Mouse (Mus musculus) v-Abl transformed pro-B cells (cell line): ENCODE data around the gene Gm6657.

ENCODE experiments used
- in situ Hi-C, 2 experiments: fragments of 400-800 bp; cut with MboI; formaldehyde crosslinking; loops; one replicate each; pipeline ENCODE4 v1.15.1; 2025; ENCODE audit not compliant: unreplicated experiment in 2 of 2

Gm6657 gene

DNA sequence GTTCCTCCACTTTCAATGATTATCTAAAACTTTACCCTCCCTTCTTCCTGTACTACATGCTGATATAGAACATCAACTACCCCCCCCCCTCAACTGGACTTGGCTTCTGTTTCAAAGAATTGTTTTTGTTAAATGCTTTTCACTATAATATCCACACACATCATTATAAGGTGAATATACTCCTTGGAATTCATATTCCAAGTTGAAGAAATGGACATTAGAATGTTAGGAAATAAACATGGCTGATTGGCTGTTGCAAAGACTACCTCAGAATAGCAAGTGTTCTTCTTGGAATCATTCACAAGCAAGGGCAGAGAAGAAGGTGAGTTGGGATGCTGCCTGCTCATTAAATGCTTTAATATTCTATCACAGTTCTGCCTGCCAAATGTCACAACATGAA, at the start of gene Gm6657:
TSS of gene Gm6657 (plus strand) at position 301 of the 400 bp plus-strand sequence.
- in situ Hi-C loops: loop anchor here (25.0 kb wide), 1 partner anchor 1207 kb away; no protein-coding TSS in a partner anchor

DNA sequence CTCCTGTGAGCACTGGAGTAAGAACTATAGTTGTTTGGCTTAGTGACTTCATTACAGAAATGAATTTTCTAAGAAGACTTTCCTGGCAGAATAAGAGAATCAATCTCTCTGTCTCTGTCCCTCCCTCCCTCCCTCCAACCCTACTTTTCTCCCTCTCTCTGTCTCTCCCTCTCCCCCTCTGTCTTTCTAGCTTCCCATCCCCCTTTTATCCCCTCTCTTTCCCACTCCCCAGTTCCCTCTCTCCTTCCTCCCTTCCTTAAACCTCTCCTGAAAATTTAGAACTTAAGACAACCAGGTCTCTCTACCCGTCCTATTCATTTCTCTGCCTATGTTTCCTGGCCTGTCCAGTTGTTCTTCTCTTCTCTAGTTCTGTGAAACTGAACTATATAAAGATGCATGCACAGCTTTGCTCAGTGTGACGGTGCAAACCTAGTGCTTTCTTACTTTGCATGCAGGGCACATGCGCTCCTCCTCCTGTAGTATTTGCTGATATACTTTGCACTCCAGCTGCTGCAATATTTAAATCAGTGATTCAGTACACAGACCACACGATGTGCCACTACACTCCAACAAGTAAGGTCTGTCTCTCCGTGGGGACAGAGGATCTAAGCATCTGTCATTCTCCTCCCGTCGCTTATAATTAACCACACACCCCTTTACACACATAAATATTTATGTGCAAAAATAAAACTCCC, 40.6 kb upstream of the Gm6657 start:
- in situ Hi-C loops: no loop called here

DNA sequence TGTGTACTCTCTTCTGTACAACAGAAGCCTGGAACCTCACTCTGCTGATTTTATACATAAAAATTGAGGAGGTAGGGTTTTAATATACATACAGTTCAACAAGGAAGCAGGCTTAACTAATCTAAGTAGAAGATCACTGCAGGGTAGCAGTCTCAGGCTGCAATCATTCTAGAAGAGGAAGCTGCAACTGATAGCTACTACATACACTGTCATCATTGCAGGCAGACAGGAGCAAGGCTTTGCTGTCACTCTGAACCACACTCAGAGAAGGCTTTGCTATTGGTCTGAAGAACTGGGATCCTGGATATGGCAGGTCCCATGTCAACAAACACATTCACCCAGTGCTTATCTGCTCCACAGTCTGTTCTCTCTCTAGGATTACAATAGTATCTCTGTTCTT, 23.9 kb upstream of the Gm6657 start:
- in situ Hi-C loops: no loop called here

DNA sequence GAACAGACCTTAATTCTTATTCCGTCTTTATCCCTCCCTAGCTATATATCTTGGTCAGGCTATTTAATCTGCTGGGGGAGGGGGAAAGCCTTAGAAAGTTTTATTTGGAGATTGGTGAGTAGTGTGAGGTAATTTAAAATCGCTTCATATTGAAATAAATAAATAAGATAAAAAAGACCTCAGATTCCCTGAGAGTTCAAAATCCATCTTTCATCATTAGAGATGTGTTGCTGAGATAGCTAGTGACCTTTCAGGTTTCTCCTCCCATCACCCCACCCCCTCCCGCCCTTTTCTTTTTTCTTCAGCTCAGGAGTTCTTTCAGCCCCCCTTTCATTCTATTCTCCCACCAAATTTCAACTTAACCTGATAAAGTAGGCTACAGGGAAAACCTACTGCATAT, 20.1 kb upstream of the Gm6657 start:
- in situ Hi-C loops: no loop called here

DNA sequence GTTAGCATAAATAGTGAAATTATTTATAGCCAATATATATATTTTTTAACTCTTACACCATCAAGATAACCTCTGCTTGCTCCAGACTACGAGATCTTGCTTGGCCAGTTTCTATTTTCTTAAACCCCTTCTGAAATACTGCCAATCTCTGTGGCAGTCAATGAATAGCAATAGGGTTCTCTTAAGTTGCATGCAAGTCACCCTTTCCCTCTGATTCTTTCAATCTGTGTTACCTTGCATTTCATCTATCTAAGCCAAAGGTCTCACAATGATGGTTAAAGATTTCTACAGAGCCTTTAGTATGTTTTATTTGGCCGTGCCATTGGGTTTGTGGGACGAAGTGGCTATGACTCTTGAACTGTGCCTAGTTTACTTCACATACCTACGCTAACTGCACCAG, 19.4 kb upstream of the Gm6657 start:
- in situ Hi-C loops: loop anchor here (25.0 kb wide), 1 partner anchor 1187 kb away; no protein-coding TSS in a partner anchor

DNA sequence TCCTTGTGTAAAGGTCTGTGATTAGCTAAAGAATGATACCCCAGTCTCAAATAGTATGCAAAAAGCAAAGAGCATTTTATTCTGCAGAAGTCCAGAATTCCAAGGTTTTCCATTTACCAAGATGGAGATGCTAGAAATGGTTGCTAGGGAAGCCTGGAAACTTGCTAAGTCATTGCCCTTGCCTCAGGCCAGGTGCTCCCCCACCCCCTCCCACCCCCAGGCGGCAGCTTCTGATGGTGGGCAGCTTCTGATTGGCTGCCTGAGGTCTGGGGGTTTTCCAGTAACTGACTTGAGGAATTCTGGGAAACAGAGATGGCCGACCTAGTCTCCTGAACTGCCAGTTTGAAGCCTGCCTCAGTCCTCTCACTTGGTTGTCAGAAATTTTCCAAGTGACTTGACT, 12.6 kb upstream of the Gm6657 start:
- in situ Hi-C loops: loop anchor here (25.0 kb wide), 1 partner anchor 1194 kb away; no protein-coding TSS in a partner anchor

DNA sequence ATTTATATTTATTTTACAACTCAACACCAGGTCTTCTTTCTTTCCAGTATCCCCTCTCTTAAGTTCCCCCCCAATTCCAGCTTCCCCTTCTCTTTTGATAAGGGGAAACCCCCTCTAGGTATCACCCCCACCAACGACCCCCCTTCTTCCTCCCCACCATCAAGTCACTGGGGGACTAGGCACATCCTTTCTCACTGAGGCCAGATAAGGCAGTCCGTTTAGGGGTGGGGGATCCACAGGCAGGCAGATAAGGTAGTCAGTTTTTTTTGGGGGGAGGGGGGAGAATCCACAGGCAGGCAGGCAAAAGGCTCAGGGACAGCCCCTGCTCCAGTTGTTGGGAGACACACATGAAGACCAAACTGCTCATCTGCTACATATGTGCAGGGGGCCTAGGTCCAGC, 1.3 kb downstream of the Gm6657 start:
- in situ Hi-C loops: loop anchor here (25.0 kb wide), 1 partner anchor 1208 kb away; no protein-coding TSS in a partner anchor

DNA sequence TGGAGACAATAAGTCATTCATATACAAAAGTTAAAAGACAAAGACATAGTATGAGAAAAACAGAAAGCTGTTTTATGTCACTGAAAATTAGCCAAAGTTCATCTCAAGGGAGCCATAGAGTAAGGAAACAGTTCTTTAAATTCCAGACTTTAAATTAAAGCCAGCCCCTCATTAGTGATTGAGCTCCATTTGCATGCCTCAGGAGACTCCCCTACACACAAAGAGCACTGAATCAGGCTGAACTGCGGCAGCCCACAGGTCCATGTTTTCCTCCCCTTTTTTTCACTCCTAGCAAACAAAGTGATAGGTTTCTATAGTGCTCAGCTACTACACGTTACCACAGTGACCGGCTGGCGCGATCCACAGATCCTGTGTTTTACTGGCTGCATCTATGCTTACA, 9.6 kb downstream of the Gm6657 start:
- in situ Hi-C loops: loop anchor here (5.0 to 25.0 kb wide), 4 partner anchors 134 to 894 kb away; partner anchors contain the start of genes Atp6v1d (in 1 of the 2) and Eif2s1 (in 1 of the 2)

DNA sequence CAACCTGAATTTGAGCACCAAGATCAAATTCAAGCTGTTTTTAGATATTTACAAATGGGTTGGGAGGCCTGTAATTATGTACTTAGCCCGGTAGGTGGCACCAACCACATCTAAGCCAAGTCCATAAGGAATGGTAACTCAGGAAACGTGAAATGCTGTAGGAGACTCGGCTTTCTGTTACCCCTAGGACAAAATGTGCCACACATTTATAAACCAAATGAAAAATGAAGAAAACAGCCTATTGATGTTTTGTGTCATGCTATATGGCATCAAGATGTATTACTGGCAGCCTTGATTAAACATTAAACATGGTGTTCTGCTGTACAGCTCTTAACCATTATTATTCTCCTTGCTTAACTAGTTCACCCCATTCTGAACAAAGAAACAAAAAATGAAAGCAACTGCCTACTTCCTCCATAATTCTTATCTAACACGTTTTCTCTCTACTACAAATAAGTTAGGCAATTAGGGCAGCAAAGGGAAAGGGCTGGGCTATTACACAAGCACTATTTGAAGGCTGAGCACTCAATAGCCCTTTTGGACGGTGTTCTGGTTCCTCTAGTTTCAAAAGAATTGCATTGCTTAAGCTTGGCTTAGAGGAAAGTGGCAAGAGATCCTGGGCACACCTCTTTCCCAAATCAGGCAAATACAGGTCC, 12.0 kb downstream of the Gm6657 start:
- in situ Hi-C loops: loop anchor here (5.0 to 25.0 kb wide), 4 partner anchors 131 to 886 kb away; partner anchors contain the start of genes Atp6v1d (in 1 of the 2) and Eif2s1 (in 1 of the 2)

DNA sequence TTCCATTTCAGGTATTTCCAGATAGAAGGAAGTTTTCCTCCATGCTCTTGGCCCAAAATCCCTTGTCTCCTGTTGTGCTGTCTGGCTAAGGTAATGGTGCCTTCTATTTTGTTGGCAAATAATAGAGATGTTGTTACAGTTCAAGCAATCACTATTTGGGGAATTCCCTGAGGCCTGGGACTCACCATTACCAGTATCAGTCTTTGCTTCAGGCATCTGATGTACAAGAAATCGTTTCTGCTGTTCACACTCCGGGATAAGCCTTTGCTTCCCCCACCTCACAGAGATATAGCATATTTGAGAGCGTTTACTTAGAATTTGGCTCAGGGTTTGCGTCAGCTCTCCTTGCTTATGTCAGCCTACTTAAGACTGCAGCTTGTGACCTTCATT, 12.5 kb downstream of the Gm6657 start:
- in situ Hi-C loops: loop anchor here (5.0 to 25.0 kb wide), 4 partner anchors 131 to 886 kb away; partner anchors contain the start of genes Atp6v1d (in 1 of the 2) and Eif2s1 (in 1 of the 2)

DNA sequence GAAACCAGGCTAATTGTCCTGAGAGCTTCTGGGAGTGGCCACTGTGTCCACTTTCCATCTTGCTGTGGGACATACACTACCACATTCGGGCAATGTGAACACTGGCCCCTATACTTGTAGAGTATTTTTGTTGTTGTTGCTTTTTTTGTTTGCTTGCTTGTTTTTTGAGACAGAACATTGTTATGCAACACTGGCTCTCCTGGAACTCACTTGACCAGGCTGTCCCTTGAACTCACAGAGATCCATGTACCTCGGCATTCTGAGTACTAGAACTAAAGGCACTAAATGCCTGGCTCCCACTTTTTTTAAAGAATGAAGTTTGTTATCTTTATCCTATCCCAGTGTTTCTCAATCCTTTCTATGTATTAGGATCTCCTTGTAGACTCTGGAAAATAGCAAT, 15.8 kb downstream of the Gm6657 start:
- in situ Hi-C loops: loop anchor here (5.0 to 25.0 kb wide), 5 partner anchors 127 to 882 kb away; partner anchors contain the start of genes Atp6v1d (in 1 of the 2) and Eif2s1 (in 1 of the 2)

DNA sequence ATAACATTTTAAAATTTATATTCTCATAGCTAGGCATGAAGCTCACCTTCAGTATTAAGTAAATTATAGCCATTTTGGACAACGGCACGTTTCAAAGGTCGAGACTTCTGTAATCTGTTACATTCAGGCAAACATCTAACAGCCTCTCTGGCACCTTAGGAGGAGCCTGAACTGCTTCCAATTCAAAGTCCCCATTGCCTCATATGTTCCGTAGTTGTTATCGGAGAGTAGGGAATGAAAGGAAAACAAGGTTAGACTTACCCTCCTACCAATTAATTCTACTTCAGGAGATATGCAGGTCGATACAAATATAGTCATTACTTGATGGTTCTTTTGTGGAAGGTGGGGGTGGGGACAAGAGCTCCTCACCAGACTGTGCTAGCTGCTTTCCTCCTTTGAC, 21.4 kb downstream of the Gm6657 start:
- in situ Hi-C loops: loop anchor here in 1 of 2 experiments (25.0 kb wide), 2 partner anchors 122 to 647 kb away; partner anchors contain the start of genes Atp6v1d and Eif2s1

DNA sequence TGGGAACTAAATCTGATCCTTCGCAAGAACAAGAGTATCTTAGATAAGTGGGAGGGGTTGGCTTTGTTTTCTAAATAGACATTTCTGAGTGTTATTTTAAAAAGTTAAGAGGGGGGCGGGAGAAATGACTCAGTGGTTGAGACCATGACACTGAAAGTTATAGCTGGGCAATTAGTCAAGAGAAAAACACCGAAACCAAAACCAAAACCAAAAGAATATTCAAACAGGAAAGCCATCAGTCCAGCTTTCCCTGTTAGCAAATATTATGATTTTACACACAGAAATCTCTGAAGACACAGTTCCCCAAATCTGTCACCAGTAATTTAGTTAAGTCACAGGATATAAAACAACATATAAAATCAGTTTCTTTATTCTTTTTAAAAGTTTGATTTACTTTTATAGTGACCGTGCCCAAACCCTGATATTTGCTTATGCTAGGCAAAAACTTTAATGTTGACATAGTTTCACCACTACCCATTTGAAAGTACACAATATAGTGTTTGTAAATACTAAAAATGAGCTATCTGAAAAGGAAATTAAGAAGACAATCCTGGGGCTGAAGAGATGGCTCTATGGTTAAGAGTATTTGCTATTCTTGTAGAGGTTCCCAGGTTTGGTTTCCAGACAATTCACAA, 25.3 kb downstream of the Gm6657 start:
- in situ Hi-C loops: loop anchor here in 1 of 2 experiments (25.0 kb wide), 2 partner anchors 118 to 643 kb away; partner anchors contain the start of genes Atp6v1d and Eif2s1

DNA sequence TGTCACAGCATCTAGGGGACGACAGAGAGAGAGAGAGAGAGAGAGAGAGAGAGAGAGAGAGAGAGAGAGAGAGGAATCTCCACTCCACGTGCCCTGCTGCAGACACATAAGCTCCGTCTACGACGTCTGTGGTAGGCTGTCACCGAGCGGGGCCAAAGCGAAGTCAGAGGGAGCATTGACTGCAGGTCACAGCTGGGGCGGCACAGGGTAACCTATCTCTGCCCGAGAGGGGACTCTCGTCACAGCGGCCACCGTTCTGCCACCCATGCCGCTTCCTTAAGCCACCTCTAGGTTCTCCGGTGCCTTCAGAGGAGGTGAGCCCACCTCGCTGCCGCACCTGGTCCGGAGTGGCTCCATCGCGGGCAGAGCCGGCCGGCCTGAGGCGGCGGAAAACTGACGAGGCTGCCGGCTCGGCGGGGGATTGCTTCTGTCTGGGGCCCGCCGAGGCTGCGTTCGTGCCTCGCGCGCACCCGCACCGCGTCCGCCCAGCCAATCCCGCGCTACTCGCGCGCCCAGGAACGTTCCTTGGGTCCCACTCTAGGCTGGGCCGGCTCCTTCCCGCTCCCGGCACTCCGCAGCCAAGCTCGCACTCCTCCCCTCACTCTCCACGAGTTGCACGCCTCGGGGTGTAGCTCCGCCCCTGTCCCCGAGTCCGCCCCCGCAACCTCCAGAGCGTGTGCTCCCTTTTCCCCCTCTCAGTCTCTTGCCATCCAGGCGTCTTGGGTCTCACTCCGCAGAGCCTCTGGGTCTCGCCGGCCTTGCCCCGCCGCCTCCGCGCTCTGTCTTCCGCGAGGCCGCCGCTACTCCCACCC, 31.9 kb downstream of the Gm6657 start, which contains the start of gene Gphn:
TSS of gene Gphn (plus strand) at position 673 of the 812 bp plus-strand sequence.
- in situ Hi-C loops: loop anchor here in 1 of 2 experiments (10.0 kb wide), 1 partner anchor 691 kb away; no protein-coding TSS in a partner anchor

DNA sequence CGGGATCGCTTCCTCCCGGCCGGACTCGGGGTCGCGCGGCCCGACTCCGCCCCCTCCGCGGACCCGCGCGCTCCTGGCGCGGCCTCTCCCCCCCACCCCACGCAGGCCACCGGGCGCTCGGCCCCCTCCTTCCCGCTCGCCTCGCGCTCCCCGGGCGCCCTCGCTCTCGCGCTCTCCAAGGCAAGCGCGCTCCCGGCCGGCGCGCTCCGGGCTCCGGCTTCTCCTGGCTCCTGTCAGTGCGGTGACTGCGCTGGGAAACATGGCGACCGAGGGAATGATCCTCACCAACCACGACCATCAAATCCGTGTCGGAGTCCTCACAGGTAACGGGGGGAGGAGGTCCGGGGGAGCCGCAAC, 32.5 kb downstream of the Gm6657 start:
- in situ Hi-C loops: loop anchor here in 1 of 2 experiments (10.0 kb wide), 1 partner anchor 692 kb away; no protein-coding TSS in a partner anchor

DNA sequence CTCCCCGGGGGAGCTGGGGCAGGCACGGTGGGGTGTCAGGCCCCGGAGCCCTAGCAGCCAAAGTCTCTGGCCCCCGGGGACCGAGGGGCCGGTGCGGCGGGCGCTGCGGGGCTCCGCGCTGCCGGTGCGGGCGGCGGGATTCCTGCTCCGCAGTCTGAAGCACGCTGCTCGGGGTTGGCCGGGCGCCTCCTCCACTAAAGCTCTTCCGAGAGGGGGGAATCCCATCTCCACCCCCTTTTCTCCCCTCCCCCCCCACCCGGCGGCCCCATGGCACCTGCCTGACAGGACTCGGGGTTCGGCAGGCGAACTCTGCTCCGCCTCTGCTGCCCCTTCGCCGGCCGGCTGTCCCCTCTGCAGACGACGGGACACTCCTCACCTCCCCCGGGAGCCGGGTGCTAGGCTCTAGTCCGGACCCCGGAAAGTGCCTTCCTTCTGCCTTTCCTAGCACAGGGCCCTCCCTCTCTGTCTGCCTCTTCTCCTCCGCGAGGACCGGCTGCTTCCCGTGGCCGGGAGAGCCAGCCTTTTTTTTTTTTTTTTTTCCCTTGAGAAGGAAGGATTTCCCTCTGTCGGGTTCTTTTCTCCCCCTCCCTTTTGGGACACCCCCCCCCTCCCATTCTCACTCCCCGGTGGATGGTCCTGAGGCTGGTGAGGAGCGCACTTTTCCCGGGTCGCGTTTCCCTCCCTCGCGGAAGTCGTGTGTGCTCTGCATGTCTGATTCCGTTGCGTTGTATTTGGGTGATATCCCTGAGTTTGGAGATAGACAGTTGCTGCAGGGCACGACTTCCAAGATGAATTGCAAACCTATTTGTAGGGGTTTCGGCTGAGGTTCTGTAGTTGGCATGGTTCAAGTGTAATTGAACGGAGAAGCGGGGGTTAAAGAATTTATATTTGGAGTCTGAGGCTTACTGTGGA, 33.2 kb downstream of the Gm6657 start:
- in situ Hi-C loops: loop anchor here in 1 of 2 experiments (10.0 kb wide), 1 partner anchor 692 kb away; no protein-coding TSS in a partner anchor

DNA sequence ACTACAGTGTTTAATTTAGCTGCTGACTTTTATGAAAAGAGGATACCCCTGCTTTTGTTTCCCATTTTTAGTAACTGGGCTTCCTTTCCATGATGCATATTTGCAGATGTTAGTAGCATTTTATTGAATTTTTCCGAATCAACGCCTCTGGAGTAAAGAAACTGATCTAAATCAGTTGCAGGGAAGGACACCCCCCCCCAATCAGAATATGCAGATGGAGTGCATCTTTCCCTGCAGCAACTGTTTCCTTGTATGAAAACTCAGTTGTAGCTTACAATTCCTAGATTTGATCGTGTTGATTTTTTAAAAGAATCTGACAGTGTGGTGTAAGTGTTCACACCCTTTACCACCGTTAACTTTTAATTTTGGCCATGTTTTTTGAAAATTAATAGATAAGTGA, 34.1 kb downstream of the Gm6657 start:
- in situ Hi-C loops: loop anchor here in 1 of 2 experiments (10.0 kb wide), 1 partner anchor 693 kb away; no protein-coding TSS in a partner anchor

DNA sequence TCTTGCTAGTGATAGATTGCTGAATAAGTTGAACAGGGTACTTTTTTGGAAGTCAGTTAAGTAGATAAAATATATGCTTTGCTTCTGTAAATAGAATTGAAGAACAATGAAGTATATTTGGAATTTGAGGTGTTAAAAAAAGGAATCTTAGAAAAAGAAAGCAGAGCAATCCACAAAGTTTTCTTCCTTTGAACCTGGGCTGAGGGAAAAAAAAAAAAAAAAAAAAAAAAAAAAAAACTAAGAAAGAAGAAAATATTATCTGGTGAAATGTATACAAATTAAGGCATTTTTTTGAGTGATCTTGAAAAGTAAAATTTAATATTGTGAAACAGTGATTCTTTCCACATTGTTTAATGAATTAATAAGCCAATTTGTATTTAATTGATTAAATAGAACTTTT, 38.5 kb downstream of the Gm6657 start:
- in situ Hi-C loops: no loop called here

DNA sequence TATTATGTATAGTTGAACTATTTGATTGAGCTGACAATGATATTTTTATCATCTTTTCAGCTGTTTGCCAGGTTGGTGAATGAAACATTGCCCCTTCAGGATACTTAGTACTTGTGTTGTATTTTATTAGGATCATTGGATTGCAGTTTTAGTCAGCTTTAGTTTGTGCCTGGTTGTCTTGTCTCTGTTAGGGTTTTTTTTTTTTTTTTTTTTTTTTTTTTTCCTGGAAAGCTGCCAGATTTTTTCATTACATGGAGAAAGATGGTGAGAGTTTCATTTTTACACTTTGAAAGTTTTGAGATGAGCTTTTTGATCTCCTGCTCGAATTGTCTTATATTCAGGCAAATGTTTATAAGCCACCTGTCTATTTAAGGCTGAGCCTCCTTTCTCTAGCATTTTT, 54.3 kb downstream of the Gm6657 start:
- in situ Hi-C loops: no loop called here
